Mouse (Mus musculus) kidney, postnatal 36 days (tissue): ENCODE data around the gene Chp2.
A peak's percentile ranks its signal among the peaks of the same experiment; 100 is the strongest.

ENCODE experiments used
- DNase-seq, 2 experiments: peaks; one replicate each; pipeline ENCODE4 v3.0.0; 2021 to 2022; ENCODE audit warnings: mixed read lengths in 2 of 2

The Chp2 gene

GRCm38 (mm10) chr7:122244166-122244565, 24.9 kb downstream of the Chp2 start:
- no peak for DNase-seq

- no peak for DNase-seq
Observed at GRCm38 (mm10) chr7:122244584-122244983, 25.3 kb downstream of the Chp2 start.

GRCm38 (mm10) chr7:122245976-122246375, 26.7 kb downstream of the Chp2 start:
- DNase-seq, result no peak

GRCm38 (mm10) chr7:122247254-122247864, 28.1 kb downstream of the Chp2 start:
- DNase-seq, result no peak

- no peak for DNase-seq
Observed at GRCm38 (mm10) chr7:122249321-122249821, 30.1 kb downstream of the Chp2 start.

- peak; percentile 65 to 83 for DNase-seq
Observed at GRCm38 (mm10) chr7:122251197-122252011, 32.1 kb downstream of the Chp2 start.

- no peak for DNase-seq
Observed at GRCm38 (mm10) chr7:122256722-122257121, 37.4 kb downstream of the Chp2 start.

- no peak for DNase-seq
Observed at GRCm38 (mm10) chr7:122258521-122258920, 39.2 kb downstream of the Chp2 start.

GRCm38 (mm10) chr7:122260055-122260602, 40.8 kb downstream of the Chp2 start:
- DNase-seq, result peak in 1 of 2 experiments; percentile 2

- DNase-seq, result no peak
Observed at GRCm38 (mm10) chr7:122268983-122269486, 49.7 kb downstream of the Chp2 start.

GRCm38 (mm10) chr7:122272334-122272733, 53.0 kb downstream of the Chp2 start:
- no peak for DNase-seq
